ENCODE assay signal across 8 mouse cellular contexts in genomic region chr14:79587139-79587851, GRCm38 (mm10). TPM values are rescaled to one million over a fixed set of nuclear protein-coding genes. Genes with fewer than 3 reads are reported as not detected.
DNase-seq lines count a peak whose midpoint lies in the region; ATAC-seq and TF ChIP-seq lines count a peak whose summit lies in the region.

TSS of gene Sugt1 (plus strand) at chr14:79587691.

- peaks cover 15 to 35% of the 10 kb centered on the region in 2 experiments for H3K36me3 ChIP-seq in CH12.LX (replicated peaks in 1 of 2; ENCODE audit: control insufficient read depth in 1 of 2, insufficient read depth in 1 of 2, low read length in 1 of 2)
- no peaks in the 10 kb centered on the region for H3K36me3 ChIP-seq in forebrain, embryonic 11.5 days (ENCODE audit: control insufficient read depth, insufficient read depth, low read length)
- H3K36me3 ChIP-seq in heart, embryonic 16.5 days (ENCODE audit: control insufficient read depth, insufficient read depth): no peaks in the 10 kb centered on the region; the same call in 1 of the 2 replicates
- peaks cover 11% of the 10 kb centered on the region for H3K36me3 ChIP-seq in liver, embryonic 15.5 days (replicated peaks)
- H3K36me3 ChIP-seq in neural tube, embryonic 12.5 days: 0 out of 2 replicates have a peak, but pooled peaks cover 6% of the 10 kb centered on the region

- peak; percentile 99 for ATAC-seq in forebrain, embryonic 11.5 days (replicated peaks; ENCODE audit: low FRiP score)
- ATAC-seq in heart, embryonic 16.5 days (replicated peaks; ENCODE audit: extremely low read depth, insufficient read depth, low FRiP score): peak; percentile 99
- peak; percentile 98 for ATAC-seq in liver, embryonic 15.5 days (ENCODE audit: insufficient read depth)
- ATAC-seq in neural tube, embryonic 12.5 days (ENCODE audit: low FRiP score, low read depth): peak; percentile 99

- dilution Hi-C loops in CH12.LX (cut with MboI; ENCODE audit: extremely low pct_ligation_motif_present, extremely low pct_unique_long_range_greater_than_20kb, low sequenced_read_pairs): no loop called here

- peak within 1 kb of the TSS; percentile 95 for H3K9ac ChIP-seq in CH12.LX (ENCODE audit: insufficient read depth, low read depth)
- peak within 1 kb of the TSS; percentile 69 for H3K9ac ChIP-seq in forebrain, embryonic 11.5 days (ENCODE audit: low read length)
- H3K9ac ChIP-seq in heart, embryonic 16.5 days (ENCODE audit: low read length): peak within 1 kb of the TSS; percentile 86
- H3K9ac ChIP-seq in liver, embryonic 15.5 days: peak within 1 kb of the TSS; percentile 78
- peak within 1 kb of the TSS; percentile 59 for H3K9ac ChIP-seq in neural tube, embryonic 12.5 days

- DNase-seq in CH12.LX (ENCODE audit: extremely low read depth): peak; percentile 96
- peak; percentile 95 for DNase-seq in c-Kit-positive CD71-positive TER-119-negative erythroid progenitor cells, embryonic 14.5 days (ENCODE audit: low read depth)
- DNase-seq in forebrain, embryonic 11.5 days (ENCODE audit: low spot score): peak; percentile 97
- peak; percentile 97 to 98 for DNase-seq in kidney, postnatal 36 days
- peak; percentile 96 for DNase-seq in telencephalon, adult 2 months (ENCODE audit: low read depth, low spot score)

- TF ChIP-seq RAD21 in CH12.LX (IDR thresholded peaks at IDR 0.05; ENCODE audit: low read depth, low read length): no peak

- no peaks in the 10 kb centered on the region for H3K27me3 ChIP-seq in CH12.LX (replicated peaks)
- H3K27me3 ChIP-seq in forebrain, embryonic 11.5 days (ENCODE audit: control insufficient read depth, insufficient read depth, low read length): no peaks in the 10 kb centered on the region
- H3K27me3 ChIP-seq in heart, embryonic 16.5 days (ENCODE audit: control insufficient read depth, insufficient read depth, low read length): no peaks in the 10 kb centered on the region
- no peaks in the 10 kb centered on the region for H3K27me3 ChIP-seq in liver, embryonic 15.5 days
- H3K27me3 ChIP-seq in neural tube, embryonic 12.5 days (replicated peaks): no peaks in the 10 kb centered on the region

- TF ChIP-seq EP300 in CH12.LX (IDR thresholded peaks at IDR 0.05; ENCODE audit: low read length): no peak

- H3K9me3 ChIP-seq in CH12.LX (replicated peaks; ENCODE audit: low read length): no peaks in the 10 kb centered on the region
- no peaks in the 10 kb centered on the region for H3K9me3 ChIP-seq in forebrain, embryonic 11.5 days (ENCODE audit: control insufficient read depth, low read length)
- H3K9me3 ChIP-seq in heart, embryonic 16.5 days (replicated peaks; ENCODE audit: control insufficient read depth, low read length): no peaks in the 10 kb centered on the region
- H3K9me3 ChIP-seq in liver, embryonic 15.5 days (replicated peaks): no peaks in the 10 kb centered on the region
- no peaks in the 10 kb centered on the region for H3K9me3 ChIP-seq in neural tube, embryonic 12.5 days

- peak; percentile 72 for TF ChIP-seq POLR2A in CH12.LX (IDR thresholded peaks at IDR 0.05; ENCODE audit: low read depth, low read length)

- in situ Hi-C loops in CH12.LX (cut with MboI; ENCODE audit: low pct_ligation_motif_present, low pct_unique_long_range_greater_than_20kb, low sequenced_read_pairs): no loop called here

- peak within 1 kb of the TSS; percentile 82 for H3K27ac ChIP-seq in CH12.LX (ENCODE audit: insufficient read depth, low read depth)
- H3K27ac ChIP-seq in forebrain, embryonic 11.5 days (ENCODE audit: low read depth, low read length): peak within 1 kb of the TSS; percentile 82
- H3K27ac ChIP-seq in heart, embryonic 16.5 days (ENCODE audit: low read length): peak within 1 kb of the TSS; percentile 99
- peak within 1 kb of the TSS; percentile 92 for H3K27ac ChIP-seq in liver, embryonic 15.5 days (replicated peaks)
- H3K27ac ChIP-seq in neural tube, embryonic 12.5 days: peak within 1 kb of the TSS; percentile 32; the same call in 1 of the 2 replicates

- H3K4me3 ChIP-seq in CH12.LX (replicated peaks in 1 of 3; ENCODE audit: low read depth in 2 of 3, low read length in 2 of 3, poor library complexity in 1 of 3): peak within 1 kb of the TSS; percentile 72 to 87 (median 82)
- peak within 1 kb of the TSS; percentile 68 for H3K4me3 ChIP-seq in forebrain, embryonic 11.5 days (ENCODE audit: low read depth, low read length)
- peak within 1 kb of the TSS; percentile 64 for H3K4me3 ChIP-seq in heart, embryonic 16.5 days (ENCODE audit: low read length)
- H3K4me3 ChIP-seq in liver, embryonic 15.5 days (replicated peaks): peak within 1 kb of the TSS; percentile 76
- peak within 1 kb of the TSS; percentile 63 for H3K4me3 ChIP-seq in neural tube, embryonic 12.5 days

- TF ChIP-seq CTCF in CH12.LX (conservative IDR thresholded peaks at IDR 0.05 in 1 of 2, IDR thresholded peaks at IDR 0.05 in 1 of 2; ENCODE audit: low read depth in 2 of 2, low read length in 2 of 2): no peak

- H3K4me1 ChIP-seq in CH12.LX (ENCODE audit: control insufficient read depth in 1 of 2, insufficient read depth in 2 of 2): peaks cover 4 to 39% of the 10 kb centered on the region in 2 experiments; a peak in 3 of 4 replicates
- peaks cover 7% of the 10 kb centered on the region; the same call in 1 of the 2 replicates for H3K4me1 ChIP-seq in forebrain, embryonic 11.5 days (replicated peaks; ENCODE audit: control insufficient read depth, insufficient read depth, low read length)
- peaks cover 11% of the 10 kb centered on the region for H3K4me1 ChIP-seq in heart, embryonic 16.5 days (ENCODE audit: control insufficient read depth, insufficient read depth, low read length)
- H3K4me1 ChIP-seq in liver, embryonic 15.5 days (replicated peaks): peaks cover 30% of the 10 kb centered on the region
- peaks cover 15% of the 10 kb centered on the region for H3K4me1 ChIP-seq in neural tube, embryonic 12.5 days

- H3K79me2 ChIP-seq in CH12.LX (replicated peaks; ENCODE audit: control insufficient read depth, extremely low read depth, insufficient read depth, poor library complexity, severe bottlenecking): peaks cover 40% of the 10 kb centered on the region

- peak within 1 kb of the TSS; percentile 97 for H3K4me2 ChIP-seq in CH12.LX (ENCODE audit: insufficient read depth, low read depth, poor library complexity, severe bottlenecking)
- H3K4me2 ChIP-seq in forebrain, embryonic 11.5 days (ENCODE audit: low read depth, low read length, severe bottlenecking): peak within 1 kb of the TSS; percentile 58
- peak within 1 kb of the TSS; percentile 94 for H3K4me2 ChIP-seq in heart, embryonic 16.5 days (ENCODE audit: low read depth, low read length)
- H3K4me2 ChIP-seq in liver, embryonic 15.5 days: peak within 1 kb of the TSS; percentile 85
- peak within 1 kb of the TSS; percentile 70 for H3K4me2 ChIP-seq in neural tube, embryonic 12.5 days (replicated peaks)

- under 1% methylated on average over 55 of the region's 60 CpGs for WGBS in forebrain, embryonic 11.5 days
- WGBS in heart, embryonic 16.5 days: under 1% methylated on average over 59 of the region's 60 CpGs
- under 1% methylated on average over 60 of the region's 60 CpGs for WGBS in liver, embryonic 15.5 days (ENCODE audit: insufficient replicate concordance)
- WGBS in neural tube, embryonic 12.5 days: under 1% methylated on average over 60 of the region's 60 CpGs

TF ChIP-seq in CH12.LX, 34 proteins besides CTCF, POLR2A, EP300 and RAD21 (continues in another document):
- TF ChIP-seq USF1 (IDR thresholded peaks at IDR 0.05; ENCODE audit: low read depth, low read length) (peak; percentile 74), ZKSCAN1 (IDR thresholded peaks at IDR 0.05; ENCODE audit: borderline replicate concordance, low read depth, low read length) (no peak), KAT2A (IDR thresholded peaks at IDR 0.05; ENCODE audit: insufficient replicate concordance, low read length) (no peak; the same call in 1 of the 2 replicates), BHLHE40 (IDR thresholded peaks at IDR 0.05; ENCODE audit: low read depth, low read length) (peak; percentile 95), SMC3 (IDR thresholded peaks at IDR 0.05; ENCODE audit: low read depth, low read length) (no peak), JUND (conservative IDR thresholded peaks at IDR 0.05; ENCODE audit: low read depth, low read length) (no peak), ETS1 (conservative IDR thresholded peaks at IDR 0.05; ENCODE audit: low read depth, low read length) (peak; percentile 53), E2F4 (IDR thresholded peaks at IDR 0.05; ENCODE audit: insufficient replicate concordance, low read depth, low read length) (0 out of 2 replicates have a peak, but pooled peaks have one; percentile 5), MAX (IDR thresholded peaks at IDR 0.05; ENCODE audit: low read length) (peak; percentile 66), TCF12 (IDR thresholded peaks at IDR 0.05; ENCODE audit: low read depth, low read length) (peak; percentile 87), NELFE (IDR thresholded peaks at IDR 0.05; ENCODE audit: low read depth, low read length) (peak; percentile 72), ELF1 (IDR thresholded peaks at IDR 0.05; ENCODE audit: low read depth, low read length) (peak; percentile 85), GABPA (IDR thresholded peaks at IDR 0.05; ENCODE audit: insufficient replicate concordance, low read depth, low read length) (peak; percentile 21; the same call in 1 of the 2 replicates), UBTF (IDR thresholded peaks at IDR 0.05; ENCODE audit: low read depth, low read length) (peak; percentile 18; the same call in 1 of the 2 replicates), SIN3A (IDR thresholded peaks at IDR 0.05; ENCODE audit: low read length) (peak; percentile 73), ZNF384 (IDR thresholded peaks at IDR 0.05; ENCODE audit: low read depth, low read length) (no peak), PAX5 (IDR thresholded peaks at IDR 0.05; ENCODE audit: low read length) (no peak), TBP (conservative IDR thresholded peaks at IDR 0.05; ENCODE audit: low read depth, low read length) (0 out of 2 replicates have a peak, but pooled peaks have one; percentile 51), CHD2 (IDR thresholded peaks at IDR 0.05; ENCODE audit: low read length) (0 out of 2 replicates have a peak, but pooled peaks have one; percentile 16), ZMIZ1 (IDR thresholded peaks at IDR 0.05; ENCODE audit: low read depth, low read length) (no peak; the same call in 1 of the 2 replicates), CHD1 (IDR thresholded peaks at IDR 0.05; ENCODE audit: low read depth, low read length) (no peak), IRF4 (IDR thresholded peaks at IDR 0.05; ENCODE audit: low read depth, low read length) (peak; percentile 60; the same call in 1 of the 2 replicates)

RNA-seq across cellular contexts. Expression of gene Sugt1, which starts in this region (rescaled TPM):
- 91.9 and 103 TPM in 2 replicates for total RNA-seq in CH12.LX (2012; rRNA removed)
- total RNA-seq in CH12.LX (2014; rRNA removed): 114 and 141 TPM in 2 replicates
- polyA plus RNA-seq in CH12.LX (2012; ENCODE audit: insufficient read length, low read depth): 118 and 153 TPM in 2 replicates
- polyA plus RNA-seq in forebrain, embryonic 11.5 days (2014; fragmentation: Nextera tagmentation; extraction: Ambion mirVana): 149 and 150 TPM in 2 replicates
- 101 and 105 TPM in 2 replicates for polyA plus RNA-seq in heart, embryonic 16.5 days (2015; fragmentation: Nextera tagmentation; extraction: Ambion mirVana)
- 31.6 and 34.0 TPM in 2 replicates for polyA plus RNA-seq in liver, embryonic 15.5 days (2015; fragmentation: Nextera tagmentation; extraction: Ambion mirVana)
- polyA plus RNA-seq in neural tube, embryonic 12.5 days (2016; fragmentation: Nextera tagmentation; extraction: Ambion mirVana): 118 and 127 TPM in 2 replicates

Comparison
In these comparisons a context has a peak if more than half of its experiments do, and no peak if none do; other contexts are left out.
1. Peak in every context shown above with its lines: DNase-seq, ATAC-seq, H3K4me3 ChIP-seq and H3K27ac ChIP-seq.
2. H3K27ac ChIP-seq: peak in every context shown above with its lines; median percentile 99 in heart, embryonic 16.5 days; 92 in liver, embryonic 15.5 days; 82 in CH12.LX; 82 in forebrain, embryonic 11.5 days; 32 in neural tube, embryonic 12.5 days.